Comparison of ENCODE assay signal across 15 mouse cellular contexts in genomic region chr1:176970635-176971478, GRCm38 (mm10).
DNase-seq lines count a peak whose midpoint lies in the region; ATAC-seq and TF ChIP-seq lines count a peak whose summit lies in the region.
"Had no signal": no experiment of that assay in that cellular context is flagged by ENCODE, and none has a peak within 500 bp of the region (broad histone marks: within the 10 kb centered on the region; RNA-seq: fewer than 3 reads in every experiment).

No protein-coding gene starts in this region.

- no peaks in the 10 kb centered on the region for H3K36me3 ChIP-seq in forebrain, embryonic 16.5 days (ENCODE audit: control insufficient read depth, insufficient read depth)
- H3K36me3 ChIP-seq in midbrain, embryonic 10.5 days, result no peaks in the 10 kb centered on the region
- H3K36me3 ChIP-seq in kidney, embryonic 16.5 days (ENCODE audit: insufficient read depth, low read length), result no peaks in the 10 kb centered on the region
- H3K36me3 ChIP-seq: heart, embryonic 13.5 days; liver, embryonic 15.5 days had no signal

- no peaks in the 10 kb centered on the region for H3K27me3 ChIP-seq in forebrain, embryonic 16.5 days (replicated peaks; ENCODE audit: control insufficient read depth, insufficient read depth, low read length)
- no peaks in the 10 kb centered on the region for H3K27me3 ChIP-seq in midbrain, embryonic 10.5 days (ENCODE audit: low read depth, poor library complexity, severe bottlenecking)
- H3K27me3 ChIP-seq in kidney, embryonic 16.5 days (ENCODE audit: insufficient read depth, low read length), result no peaks in the 10 kb centered on the region
- H3K27me3 ChIP-seq: heart, embryonic 13.5 days; liver, embryonic 15.5 days had no signal

- no peak for DNase-seq in layer of hippocampus, adult 2 months (ENCODE audit: low spot score in 2 of 2)
- no peak for DNase-seq in layer of hippocampus, adult 8-10 months (ENCODE audit: low spot score in 2 of 2)
- peak; percentile 24 for DNase-seq in ZHBTc4 (ENCODE audit: low read depth, low spot score)
- DNase-seq in midbrain, embryonic 10.5 days (ENCODE audit: low spot score), result no peak
- DNase-seq in right cerebral cortex, postnatal 36 days (ENCODE audit: low spot score in 2 of 2), result no peak
- DNase-seq in spleen, postnatal 36 days (ENCODE audit: low spot score in 2 of 2), result no peak
- DNase-seq: adrenal gland, postnatal 25 days; cerebellum, postnatal 10 days; gastrocnemius, postnatal 25 days; right cerebral cortex, adult 18-20 months had no signal

- peaks cover 15% of the 10 kb centered on the region for H3K4me1 ChIP-seq in forebrain, embryonic 16.5 days (replicated peaks; ENCODE audit: control insufficient read depth, insufficient read depth, low read length)
- H3K4me1 ChIP-seq in midbrain, embryonic 10.5 days, result peaks cover 8% of the 10 kb centered on the region
- no peaks in the 10 kb centered on the region for H3K4me1 ChIP-seq in kidney, embryonic 16.5 days (ENCODE audit: insufficient read depth, low read length)
- H3K4me1 ChIP-seq: liver, embryonic 15.5 days had no signal

- no peaks in the 10 kb centered on the region for H3K9me3 ChIP-seq in forebrain, embryonic 16.5 days (ENCODE audit: control insufficient read depth, low read length)
- no peaks in the 10 kb centered on the region for H3K9me3 ChIP-seq in midbrain, embryonic 10.5 days (replicated peaks)
- H3K9me3 ChIP-seq in kidney, embryonic 16.5 days (ENCODE audit: low read length), result no peaks in the 10 kb centered on the region
- H3K9me3 ChIP-seq: heart, embryonic 13.5 days; liver, embryonic 15.5 days had no signal

- peak overlapping the region; percentile 9; the same call in 1 of the 2 replicates for H3K4me2 ChIP-seq in forebrain, embryonic 16.5 days (ENCODE audit: low read length)
- no peak overlapping the region for H3K4me2 ChIP-seq in kidney, embryonic 16.5 days (replicated peaks; ENCODE audit: low read depth, low read length)
- H3K4me2 ChIP-seq: heart, embryonic 13.5 days; liver, embryonic 15.5 days had no signal

- H3K27ac ChIP-seq in layer of hippocampus, adult 2 months, result peak overlapping the region; percentile 90
- H3K27ac ChIP-seq in forebrain, embryonic 16.5 days (ENCODE audit: low read length), result peak overlapping the region; percentile 70
- H3K27ac ChIP-seq in midbrain, embryonic 10.5 days (replicated peaks), result peak overlapping the region; percentile 72
- no peak overlapping the region for H3K27ac ChIP-seq in kidney, embryonic 16.5 days (ENCODE audit: low read length)
- H3K27ac ChIP-seq: heart, embryonic 13.5 days; kidney, postnatal 0 days; liver, embryonic 15.5 days had no signal

- WGBS in forebrain, embryonic 16.5 days, result 38% methylated on average over 16 of the region's 16 CpGs
- WGBS in midbrain, embryonic 10.5 days, result 77% methylated on average over 16 of the region's 16 CpGs
- WGBS in kidney, embryonic 16.5 days, result 70% methylated on average over 16 of the region's 16 CpGs

- H3K4me3 ChIP-seq in layer of hippocampus, adult 2 months, result no peak overlapping the region
- no peak overlapping the region for H3K4me3 ChIP-seq in forebrain, embryonic 16.5 days (replicated peaks; ENCODE audit: low read length)
- no peak overlapping the region for H3K4me3 ChIP-seq in midbrain, embryonic 10.5 days
- no peak overlapping the region for H3K4me3 ChIP-seq in kidney, embryonic 16.5 days (ENCODE audit: low read length)
- H3K4me3 ChIP-seq: heart, embryonic 13.5 days; liver, embryonic 15.5 days had no signal

- no peak for TF ChIP-seq CTCF in layer of hippocampus, adult 2 months (conservative IDR thresholded peaks at IDR 0.05)

- peak overlapping the region; percentile 9; the same call in 1 of the 2 replicates for H3K9ac ChIP-seq in forebrain, embryonic 16.5 days (replicated peaks; ENCODE audit: low read depth, low read length)
- no peak overlapping the region for H3K9ac ChIP-seq in kidney, embryonic 16.5 days (replicated peaks; ENCODE audit: low read length)
- H3K9ac ChIP-seq: heart, embryonic 13.5 days; liver, embryonic 15.5 days had no signal

- peak; percentile 47 for ATAC-seq in forebrain, embryonic 16.5 days
- ATAC-seq in kidney, embryonic 16.5 days (ENCODE audit: low FRiP score, low TSS enrichment), result no peak
